Mouse (Mus musculus): ENCODE results near the gene Olfr229. TPM values are rescaled to one million over a fixed set of nuclear protein-coding genes. Genes with fewer than 3 reads are reported as not detected.
"Not testable (repeated sequence)": the region's sequence is repeated elsewhere in the genome, so short reads cannot be mapped to it uniquely, and the experiment has no call there.

The Olfr229 gene
- not detected in 2 replicates for total RNA-seq (2012; rRNA removed)

- no peak within 1 kb of the TSS for H3K27ac ChIP-seq (ENCODE audit: insufficient read depth, low read depth, low read length, poor library complexity, severe bottlenecking)
- TF ChIP-seq HCFC1 (IDR thresholded peaks at IDR 0.05; ENCODE audit: borderline replicate concordance, insufficient read depth, low read length) (no peak), CHD2 (IDR thresholded peaks at IDR 0.05; ENCODE audit: low read depth, low read length) (no peak), ZC3H11A (IDR thresholded peaks at IDR 0.05; ENCODE audit: borderline replicate concordance, low read depth, low read length) (no peak), MAFK (IDR thresholded peaks at IDR 0.05; ENCODE audit: insufficient read depth, low read depth, low read length) (no peak), ZNF384 (IDR thresholded peaks at IDR 0.05; ENCODE audit: low read depth, low read length) (no peak)
- in situ Hi-C loops (cut with MboI; ENCODE audit: low sequenced_read_pairs in 2 of 2, unreplicated experiment in 2 of 2) = no loop called here
- H3K9ac ChIP-seq (ENCODE audit: insufficient read depth, low read depth, low read length, poor library complexity, severe bottlenecking) = no peak within 1 kb of the TSS
- H3K36me3 ChIP-seq (ENCODE audit: control insufficient read depth, insufficient read depth, low read length, poor library complexity, severe bottlenecking) = no peaks in the 10 kb centered on the region
- DNase-seq (ENCODE audit: low read depth, low spot score) = no peak
- no peaks in the 10 kb centered on the region for H3K4me1 ChIP-seq (ENCODE audit: control insufficient read depth in 2 of 2, insufficient read depth in 2 of 2, low read length in 2 of 2, poor library complexity in 1 of 2)
- H3K9me3 ChIP-seq (ENCODE audit: control insufficient read depth, insufficient read depth, low read depth, low read length) = no peaks in the 10 kb centered on the region
- no peak within 1 kb of the TSS for H3K4me3 ChIP-seq (ENCODE audit: insufficient read depth in 1 of 2, low read depth in 1 of 2, low read length in 2 of 2, poor library complexity in 1 of 2, severe bottlenecking in 1 of 2)
Observed at GRCm38 (mm10) chr9:39907036-39907435, at the start of gene Olfr229. TSS of gene Olfr229 (plus strand) at chr9:39907336.

- TF ChIP-seq ZNF384 (IDR thresholded peaks at IDR 0.05; ENCODE audit: low read depth, low read length) (no peak), CHD2 (IDR thresholded peaks at IDR 0.05; ENCODE audit: low read depth, low read length) (no peak), ZC3H11A (IDR thresholded peaks at IDR 0.05; ENCODE audit: borderline replicate concordance, low read depth, low read length) (no peak), MAFK (IDR thresholded peaks at IDR 0.05; ENCODE audit: insufficient read depth, low read depth, low read length) (no peak)
- Histone ChIP-seq H3K4me1 (ENCODE audit: control insufficient read depth in 2 of 2, insufficient read depth in 2 of 2, low read length in 2 of 2, poor library complexity in 1 of 2) (no peaks in the 10 kb centered on the region; a peak in 1 of 4 replicates), H3K9ac (ENCODE audit: insufficient read depth, low read depth, low read length, poor library complexity, severe bottlenecking) (no peak within 1 kb of the TSS), H3K4me3 (ENCODE audit: insufficient read depth in 1 of 2, low read depth in 1 of 2, low read length in 2 of 2, poor library complexity in 1 of 2, severe bottlenecking in 1 of 2) (no peak within 1 kb of the TSS), H3K27ac (ENCODE audit: insufficient read depth, low read depth, low read length, poor library complexity, severe bottlenecking) (no peak within 1 kb of the TSS), H3K36me3 (ENCODE audit: control insufficient read depth, insufficient read depth, low read length, poor library complexity, severe bottlenecking) (no peaks in the 10 kb centered on the region), H3K9me3 (ENCODE audit: control insufficient read depth, insufficient read depth, low read depth, low read length) (no peaks in the 10 kb centered on the region)
- in situ Hi-C loops (cut with MboI; ENCODE audit: low sequenced_read_pairs in 2 of 2, unreplicated experiment in 2 of 2) = no loop called here
- DNase-seq (ENCODE audit: low read depth, low spot score) = no peak
Observed at GRCm38 (mm10) chr9:39866122-39866521, 41.0 kb upstream of the Olfr229 start, which contains the start of gene Olfr972. TSS of gene Olfr972 (plus strand) at chr9:39866422.

- not testable (repeated sequence) for H3K4me3 ChIP-seq (ENCODE audit: insufficient read depth in 1 of 2, low read depth in 1 of 2, low read length in 2 of 2, poor library complexity in 1 of 2, severe bottlenecking in 1 of 2); H3K4me1 ChIP-seq (ENCODE audit: control insufficient read depth in 2 of 2, insufficient read depth in 2 of 2, low read length in 2 of 2, poor library complexity in 1 of 2)
- DNase-seq (ENCODE audit: low read depth, low spot score) = peak; percentile 19
Observed at GRCm38 (mm10) chr9:39871986-39872385, 35.1 kb upstream of the Olfr229 start.

GRCm38 (mm10) chr9:39877541-39878396 is 29.4 kb upstream of the Olfr229 start:
- H3K27ac ChIP-seq (ENCODE audit: insufficient read depth, low read depth, low read length, poor library complexity, severe bottlenecking); H3K9me3 ChIP-seq (ENCODE audit: control insufficient read depth, insufficient read depth, low read depth, low read length); H3K36me3 ChIP-seq (ENCODE audit: control insufficient read depth, insufficient read depth, low read length, poor library complexity, severe bottlenecking); H3K4me1 ChIP-seq (ENCODE audit: control insufficient read depth in 2 of 2, insufficient read depth in 2 of 2, low read length in 2 of 2, poor library complexity in 1 of 2); DNase-seq (ENCODE audit: low read depth, low spot score); H3K9ac ChIP-seq (ENCODE audit: insufficient read depth, low read depth, low read length, poor library complexity, severe bottlenecking); in situ Hi-C loops (cut with MboI; ENCODE audit: low sequenced_read_pairs in 2 of 2, unreplicated experiment in 2 of 2); H3K4me3 ChIP-seq (ENCODE audit: insufficient read depth in 1 of 2, low read depth in 1 of 2, low read length in 2 of 2, poor library complexity in 1 of 2, severe bottlenecking in 1 of 2): not testable (repeated sequence)

More at GRCm38 (mm10) chr9:39871986-39872385, 35.1 kb upstream of the Olfr229 start:
- H3K9ac ChIP-seq (ENCODE audit: insufficient read depth, low read depth, low read length, poor library complexity, severe bottlenecking); H3K27ac ChIP-seq (ENCODE audit: insufficient read depth, low read depth, low read length, poor library complexity, severe bottlenecking); H3K9me3 ChIP-seq (ENCODE audit: control insufficient read depth, insufficient read depth, low read depth, low read length); in situ Hi-C loops (cut with MboI; ENCODE audit: low sequenced_read_pairs in 2 of 2, unreplicated experiment in 2 of 2); H3K36me3 ChIP-seq (ENCODE audit: control insufficient read depth, insufficient read depth, low read length, poor library complexity, severe bottlenecking): not testable (repeated sequence)

- Histone ChIP-seq H3K9me3 (ENCODE audit: control insufficient read depth, insufficient read depth, low read depth, low read length) (no peaks in the 10 kb centered on the region), H3K27ac (ENCODE audit: insufficient read depth, low read depth, low read length, poor library complexity, severe bottlenecking) (no peak overlapping the region), H3K4me1 (ENCODE audit: control insufficient read depth in 2 of 2, insufficient read depth in 2 of 2, low read length in 2 of 2, poor library complexity in 1 of 2) (no peaks in the 10 kb centered on the region), H3K36me3 (ENCODE audit: control insufficient read depth, insufficient read depth, low read length, poor library complexity, severe bottlenecking) (no peaks in the 10 kb centered on the region), H3K4me3 (ENCODE audit: insufficient read depth in 1 of 2, low read depth in 1 of 2, low read length in 2 of 2, poor library complexity in 1 of 2, severe bottlenecking in 1 of 2) (no peak overlapping the region), H3K9ac (ENCODE audit: insufficient read depth, low read depth, low read length, poor library complexity, severe bottlenecking) (no peak overlapping the region)
- TF ChIP-seq ZC3H11A (IDR thresholded peaks at IDR 0.05; ENCODE audit: borderline replicate concordance, low read depth, low read length) = no peak
- no peak for TF ChIP-seq HCFC1 (IDR thresholded peaks at IDR 0.05; ENCODE audit: borderline replicate concordance, insufficient read depth, low read length)
- no peak for TF ChIP-seq CHD2 (IDR thresholded peaks at IDR 0.05; ENCODE audit: low read depth, low read length)
- no peak for TF ChIP-seq MAFK (IDR thresholded peaks at IDR 0.05; ENCODE audit: insufficient read depth, low read depth, low read length)
- TF ChIP-seq ZNF384 (IDR thresholded peaks at IDR 0.05; ENCODE audit: low read depth, low read length) = no peak
- no peak for DNase-seq (ENCODE audit: low read depth, low spot score)
- in situ Hi-C loops (cut with MboI; ENCODE audit: low sequenced_read_pairs in 2 of 2, unreplicated experiment in 2 of 2) = no loop called here
Observed at GRCm38 (mm10) chr9:39905106-39905505, 2.0 kb upstream of the Olfr229 start.
